Mouse (Mus musculus) liver, embryonic 14.5 days (tissue): ENCODE measurements around the gene Btbd16. TPM values are rescaled to one million over a fixed set of nuclear protein-coding genes. Genes with fewer than 3 reads are reported as not detected.

Source experiments
- ATAC-seq: fragments of 200-750 bp; cut with Nextera tagmentation; 2 replicates; pipeline ENCODE4 v1.8.0; 2017; ENCODE audit warnings: moderate number of reproducible peaks, mild to moderate bottlenecking, moderate library complexity; ENCODE audit not compliant: insufficient read depth
- DNase-seq, 3 experiments: peaks; one replicate each; pipeline ENCODE4 v3.0.0-alpha.2; 2012 to 2013; ENCODE audit warnings: low read depth in 3 of 3, low spot score in 3 of 3
- H3K27ac ChIP-seq: fragments of 300-500 bp; sonication (generic); 2 replicates; pipeline ENCODE4 v1.5.1; 2014; ENCODE audit warnings: moderate library complexity, mild to moderate bottlenecking, control low read depth, inconsistent platforms
- H3K27me3 ChIP-seq: fragments of 300-500 bp; sonication (generic); 2 replicates; pipeline ENCODE4 v1.6.1; 2014; ENCODE audit warnings: mild to moderate bottlenecking, low read length, moderate library complexity; ENCODE audit not compliant: control insufficient read depth, insufficient read depth
- H3K36me3 ChIP-seq: fragments of 300-500 bp; sonication (generic); replicated peaks from 2 replicates; pipeline ENCODE4 v1.6.1; 2014; ENCODE audit warnings: low read depth; ENCODE audit not compliant: control insufficient read depth, insufficient read depth
- H3K4me1 ChIP-seq, 2 experiments: fragments of 200-500 bp in 1 of 2; fragments of 300-500 bp in 1 of 2; sonication (generic) in 1 of 2; replicated peaks; 2 replicates each; pipeline ENCODE4 v1.6.1; 2012 to 2014; ENCODE audit warnings: antibody characterized with exemption in 1 of 2, inconsistent platforms in 1 of 2, low read length in 1 of 2; ENCODE audit not compliant: control insufficient read depth in 2 of 2, insufficient read depth in 2 of 2
- H3K4me2 ChIP-seq: fragments of 300-500 bp; sonication (generic); 2 replicates; pipeline ENCODE4 v1.6.1; 2014; ENCODE audit warnings: low read depth, mild to moderate bottlenecking, control low read depth, moderate library complexity
- H3K4me3 ChIP-seq, 2 experiments: fragments of 200-500 bp in 1 of 2; fragments of 300-500 bp in 1 of 2; sonication (generic) in 1 of 2; 2 replicates each; pipeline ENCODE4 v1.5.1; 2012 to 2014; ENCODE audit warnings: low read depth in 2 of 2, low read length in 2 of 2, mild to moderate bottlenecking in 2 of 2, control low read depth in 1 of 2, inconsistent platforms in 1 of 2, moderate library complexity in 1 of 2; ENCODE audit not compliant: insufficient read depth in 1 of 2
- H3K9ac ChIP-seq: fragments of 300-500 bp; sonication (generic); replicated peaks from 2 replicates; pipeline ENCODE4 v1.6.1; 2014; ENCODE audit warnings: mild to moderate bottlenecking, control low read depth, moderate library complexity
- H3K9me3 ChIP-seq: fragments of 300-500 bp; sonication (generic); 2 replicates; pipeline ENCODE4 v1.6.1; 2016; ENCODE audit warnings: low read length, mixed read lengths; ENCODE audit not compliant: control insufficient read depth
- CTCF ChIP-seq: IDR thresholded peaks from 2 replicates; pipeline ENCODE4 v1.5.1; 2016; ENCODE audit warnings: antibody characterized with exemption, low read depth, control low read depth
- EP300 ChIP-seq: IDR thresholded peaks from 2 replicates; pipeline ENCODE4 v1.6.1; 2016; ENCODE audit warnings: antibody characterized with exemption, low read depth
- WGBS: fragments of 180-500 bp; shearing (Covaris S2); extraction: QIAGEN DNeasy Blood & Tissue Kit; methylation state at CpG from one replicate; pipeline ENCODE4 v1.1.7; 2014; ENCODE audit not compliant: insufficient replicate concordance; 5-methylcytosine and 5-hydroxymethylcytosine counted together
- polyA plus RNA-seq, 2 experiments: library from polyadenylated mRNA; depleted of rRNA in 1 of 2; stranded (reverse) in 1 of 2; unstranded in 1 of 2; fragments of >200 nt; fragmentation: Nextera tagmentation in 1 of 2; extraction: Ambion mirVana in 1 of 2; gene quantifications; 2 replicates each; pipeline versions ENCODE4 v1.2.1 to v1.2.3; 2012 to 2014

The Btbd16 gene
- polyA plus RNA-seq, 2 experiments, result 0.05 TPM; not detected in 1

GRCm38 (mm10) chr7:130796786-130797185 lies 22.9 kb downstream of the Btbd16 start:
- 51% methylated on average over 8 of the region's 8 CpGs for WGBS

GRCm38 (mm10) chr7:130797524-130797923 lies 23.7 kb downstream of the Btbd16 start:
- 58% methylated on average over 6 of the region's 6 CpGs for WGBS
- H3K9me3 ChIP-seq, result no peaks in the 10 kb centered on the region
- ATAC-seq, result no peak

More at GRCm38 (mm10) chr7:130796786-130797185, 22.9 kb downstream of the Btbd16 start:
- Histone ChIP-seq H3K27me3 (no peaks in the 10 kb centered on the region), H3K4me3 (no peak overlapping the region), H3K27ac (no peak overlapping the region), H3K4me1 (peaks cover 0 to 8% of the 10 kb centered on the region in 2 experiments; a peak in 2 of 4 replicates), H3K36me3 (no peaks in the 10 kb centered on the region), H3K9ac (no peak overlapping the region), H3K9me3 (no peaks in the 10 kb centered on the region), H3K4me2 (no peak overlapping the region)
- no peak for DNase-seq
- peak; percentile 43 for TF ChIP-seq CTCF
- no peak for TF ChIP-seq EP300
- ATAC-seq, result no peak

GRCm38 (mm10) chr7:130799418-130799817 lies 25.5 kb downstream of the Btbd16 start:
- Histone ChIP-seq H3K4me3 (no peak overlapping the region), H3K4me2 (no peak overlapping the region), H3K9ac (no peak overlapping the region), H3K9me3 (no peaks in the 10 kb centered on the region), H3K36me3 (no peaks in the 10 kb centered on the region), H3K27ac (no peak overlapping the region), H3K4me1 (peaks cover 0 to 8% of the 10 kb centered on the region in 2 experiments; a peak in 2 of 4 replicates), H3K27me3 (no peaks in the 10 kb centered on the region)
- peak; percentile 52; the same call in 1 of the 2 replicates for ATAC-seq
- 73% methylated on average over 10 of the region's 10 CpGs for WGBS
- DNase-seq, result no peak
- no peak for TF ChIP-seq EP300
- no peak for TF ChIP-seq CTCF

More at GRCm38 (mm10) chr7:130797524-130797923, 23.7 kb downstream of the Btbd16 start:
- Histone ChIP-seq H3K4me1 (peaks cover 0 to 8% of the 10 kb centered on the region in 2 experiments; a peak in 2 of 4 replicates), H3K4me3 (no peak overlapping the region), H3K9ac (no peak overlapping the region), H3K4me2 (no peak overlapping the region), H3K27ac (no peak overlapping the region), H3K27me3 (no peaks in the 10 kb centered on the region), H3K36me3 (no peaks in the 10 kb centered on the region)
- DNase-seq, result no peak
- TF ChIP-seq EP300 (no peak), CTCF (no peak)

- Histone ChIP-seq H3K9ac (no peak overlapping the region), H3K27me3 (no peaks in the 10 kb centered on the region), H3K36me3 (no peaks in the 10 kb centered on the region), H3K9me3 (no peaks in the 10 kb centered on the region), H3K4me1 (peaks cover 0 to 8% of the 10 kb centered on the region in 2 experiments; a peak in 2 of 4 replicates), H3K4me3 (no peak overlapping the region), H3K4me2 (no peak overlapping the region), H3K27ac (no peak overlapping the region)
- TF ChIP-seq EP300, result no peak
- TF ChIP-seq CTCF, result no peak
- WGBS, result 40% methylated on average over 4 of the region's 4 CpGs
- no peak for DNase-seq
- no peak for ATAC-seq
Measured at GRCm38 (mm10) chr7:130800681-130801080, 26.8 kb downstream of the Btbd16 start.

- Histone ChIP-seq H3K27ac (no peak overlapping the region), H3K9me3 (no peaks in the 10 kb centered on the region), H3K27me3 (no peaks in the 10 kb centered on the region), H3K4me3 (no peak overlapping the region), H3K4me1 (peaks cover 0 to 8% of the 10 kb centered on the region in 2 experiments; a peak in 2 of 4 replicates), H3K9ac (no peak overlapping the region), H3K4me2 (no peak overlapping the region), H3K36me3 (no peaks in the 10 kb centered on the region)
- 54% methylated on average over 4 of the region's 4 CpGs for WGBS
- TF ChIP-seq CTCF, result no peak
- TF ChIP-seq EP300, result no peak
- ATAC-seq (no peak), DNase-seq (no peak)
Measured at GRCm38 (mm10) chr7:130801811-130802210, 27.9 kb downstream of the Btbd16 start.
